Mouse (Mus musculus): Measurements from ENCODE around the gene Aplp1. TPM values are rescaled to one million over a fixed set of nuclear protein-coding genes. Genes with fewer than 3 reads are reported as not detected.

The Aplp1 gene
- polyA plus RNA-seq, 1 experiment from 2014 or later, result 33.0 TPM

DNA sequence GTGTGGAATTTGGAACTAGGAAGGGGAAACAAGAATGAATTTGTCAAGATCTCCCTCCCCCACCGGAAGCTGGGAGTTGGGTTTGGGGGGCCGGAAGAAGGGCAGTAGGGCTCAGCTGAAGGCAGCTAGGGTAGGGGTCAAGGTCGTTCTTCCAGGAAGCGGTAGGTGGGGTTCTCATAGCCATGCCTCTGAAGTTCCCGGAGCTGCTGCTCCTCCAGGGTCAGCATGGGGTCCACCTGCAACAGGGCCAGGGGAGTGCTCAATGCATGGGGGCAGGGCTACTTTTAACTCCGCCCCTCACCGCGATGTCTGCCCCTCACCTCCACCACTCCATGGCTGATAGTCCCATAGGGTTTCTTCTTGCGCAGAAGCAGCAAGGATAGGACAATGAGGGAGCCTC is 10.2 kb downstream of the Aplp1 start:
- H3K9me3 ChIP-seq (replicated peaks; ENCODE audit: control insufficient read depth, low read length), result no peaks in the 10 kb centered on the region
- no peak overlapping the region for H3K4me3 ChIP-seq (replicated peaks; ENCODE audit: low read length)
- peaks cover 6% of the 10 kb centered on the region; the same call in 1 of the 2 replicates for H3K27me3 ChIP-seq (ENCODE audit: control insufficient read depth, insufficient read depth, low read length)
- no peak for ATAC-seq (ENCODE audit: insufficient read depth, low FRiP score)
- no peaks in the 10 kb centered on the region for H3K36me3 ChIP-seq (ENCODE audit: control insufficient read depth, insufficient read depth, low read length)
- no peak overlapping the region for H3K9ac ChIP-seq (ENCODE audit: low read length)
- 42% methylated on average over 9 of the region's 9 CpGs for WGBS
- H3K27ac ChIP-seq (ENCODE audit: low read length), result no peak overlapping the region
- no peak overlapping the region for H3K4me2 ChIP-seq (ENCODE audit: low read depth, low read length)
- H3K4me1 ChIP-seq (ENCODE audit: control insufficient read depth, insufficient read depth, low read length), result no peaks in the 10 kb centered on the region

GRCm38 (mm10) chr7:30434701-30435100 is 10.6 kb downstream of the Aplp1 start:
- 62% methylated on average over 10 of the region's 10 CpGs for WGBS
- H3K27ac ChIP-seq (ENCODE audit: low read length), result no peak overlapping the region
- no peak for ATAC-seq (ENCODE audit: insufficient read depth, low FRiP score)
- no peak overlapping the region for H3K4me2 ChIP-seq (ENCODE audit: low read depth, low read length)
- H3K27me3 ChIP-seq (ENCODE audit: control insufficient read depth, insufficient read depth, low read length), result peaks cover 6% of the 10 kb centered on the region; the same call in 1 of the 2 replicates
- H3K9ac ChIP-seq (ENCODE audit: low read length), result no peak overlapping the region
- H3K36me3 ChIP-seq (ENCODE audit: control insufficient read depth, insufficient read depth, low read length), result no peaks in the 10 kb centered on the region
- no peak overlapping the region for H3K4me3 ChIP-seq (replicated peaks; ENCODE audit: low read length)
- H3K9me3 ChIP-seq (replicated peaks; ENCODE audit: control insufficient read depth, low read length), result no peaks in the 10 kb centered on the region
- H3K4me1 ChIP-seq (ENCODE audit: control insufficient read depth, insufficient read depth, low read length), result no peaks in the 10 kb centered on the region

- no peak for ATAC-seq (ENCODE audit: insufficient read depth, low FRiP score)
- H3K27me3 ChIP-seq (ENCODE audit: control insufficient read depth, insufficient read depth, low read length), result peaks cover 6% of the 10 kb centered on the region; the same call in 1 of the 2 replicates
- H3K9me3 ChIP-seq (replicated peaks; ENCODE audit: control insufficient read depth, low read length), result no peaks in the 10 kb centered on the region
- no peaks in the 10 kb centered on the region for H3K4me1 ChIP-seq (ENCODE audit: control insufficient read depth, insufficient read depth, low read length)
- H3K4me2 ChIP-seq (ENCODE audit: low read depth, low read length), result no peak overlapping the region
- no peak overlapping the region for H3K27ac ChIP-seq (ENCODE audit: low read length)
- H3K36me3 ChIP-seq (ENCODE audit: control insufficient read depth, insufficient read depth, low read length), result no peaks in the 10 kb centered on the region
- WGBS, result 2% methylated on average over 10 of the region's 10 CpGs
- H3K9ac ChIP-seq (ENCODE audit: low read length), result no peak overlapping the region
- H3K4me3 ChIP-seq (replicated peaks; ENCODE audit: low read length), result no peak overlapping the region
Measured at GRCm38 (mm10) chr7:30434238-30434637, 11.1 kb downstream of the Aplp1 start.

DNA sequence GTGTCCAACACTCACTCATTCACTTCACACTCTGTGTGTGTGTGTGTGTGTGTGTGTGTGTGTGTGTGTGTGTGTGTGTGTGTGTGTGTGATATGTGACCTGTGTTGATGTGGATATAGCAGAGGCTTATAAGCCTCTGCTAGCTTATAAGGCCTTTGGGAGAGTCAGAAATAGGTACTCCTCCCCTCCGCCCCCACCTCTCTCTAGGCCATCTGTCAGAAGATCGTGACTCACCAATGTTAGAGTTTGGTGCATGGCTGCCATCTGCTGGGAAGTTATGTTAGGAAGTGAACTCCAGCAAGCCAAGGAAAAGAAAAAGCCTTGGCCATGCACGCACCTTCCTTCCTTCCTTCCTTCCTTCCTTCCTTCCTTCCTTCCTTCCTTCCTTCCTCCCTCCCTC is 13.5 kb downstream of the Aplp1 start:
- Histone ChIP-seq H3K4me3 (replicated peaks; ENCODE audit: low read length) (no peak overlapping the region), H3K27me3 (ENCODE audit: control insufficient read depth, insufficient read depth, low read length) (peaks cover 3% of the 10 kb centered on the region; the same call in 1 of the 2 replicates), H3K4me2 (ENCODE audit: low read depth, low read length) (no peak overlapping the region), H3K9me3 (replicated peaks; ENCODE audit: control insufficient read depth, low read length) (no peaks in the 10 kb centered on the region), H3K27ac (ENCODE audit: low read length) (no peak overlapping the region), H3K9ac (ENCODE audit: low read length) (no peak overlapping the region), H3K4me1 (ENCODE audit: control insufficient read depth, insufficient read depth, low read length) (no peaks in the 10 kb centered on the region), H3K36me3 (ENCODE audit: control insufficient read depth, insufficient read depth, low read length) (0 out of 2 replicates have a peak, but pooled peaks cover 4% of the 10 kb centered on the region)
- 6% methylated on average over 3 of the region's 3 CpGs for whole genome bisulfite sequencing
- no peak for ATAC-seq (ENCODE audit: insufficient read depth, low FRiP score)

DNA sequence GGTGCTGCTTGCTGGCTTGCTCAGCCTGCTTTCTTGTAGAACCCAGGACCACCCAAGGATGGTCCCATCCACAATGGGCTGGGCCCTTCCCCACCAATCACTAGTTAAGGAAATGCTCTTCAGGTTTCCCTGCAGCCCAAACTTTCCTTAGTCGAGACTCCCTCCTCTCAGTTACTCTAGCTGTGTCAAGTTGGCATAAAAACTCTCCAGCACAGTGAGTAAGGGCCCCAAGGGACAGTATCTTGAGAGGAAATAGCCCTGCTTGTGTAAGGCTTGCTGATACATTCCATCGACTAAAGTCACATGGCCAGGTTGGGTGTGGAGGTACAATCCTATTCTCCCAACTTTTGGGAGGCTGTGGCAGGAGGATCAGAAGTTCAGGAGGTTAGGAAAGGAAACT is 15.1 kb downstream of the Aplp1 start:
- WGBS, result 36% methylated on average over 2 of the region's 2 CpGs
- H3K36me3 ChIP-seq (ENCODE audit: control insufficient read depth, insufficient read depth, low read length), result 0 out of 2 replicates have a peak, but pooled peaks cover 5% of the 10 kb centered on the region
- H3K4me3 ChIP-seq (replicated peaks; ENCODE audit: low read length), result no peak overlapping the region
- ATAC-seq (ENCODE audit: insufficient read depth, low FRiP score), result no peak
- H3K27me3 ChIP-seq (ENCODE audit: control insufficient read depth, insufficient read depth, low read length), result no peaks in the 10 kb centered on the region
- no peaks in the 10 kb centered on the region for H3K4me1 ChIP-seq (ENCODE audit: control insufficient read depth, insufficient read depth, low read length)
- no peaks in the 10 kb centered on the region for H3K9me3 ChIP-seq (replicated peaks; ENCODE audit: control insufficient read depth, low read length)
- no peak overlapping the region for H3K27ac ChIP-seq (ENCODE audit: low read length)
- no peak overlapping the region for H3K4me2 ChIP-seq (ENCODE audit: low read depth, low read length)
- H3K9ac ChIP-seq (ENCODE audit: low read length), result no peak overlapping the region

- H3K9me3 ChIP-seq (replicated peaks; ENCODE audit: control insufficient read depth, low read length), result no peaks in the 10 kb centered on the region
- no peak for ATAC-seq (ENCODE audit: insufficient read depth, low FRiP score)
- H3K27ac ChIP-seq (ENCODE audit: low read length), result no peak overlapping the region
- H3K4me2 ChIP-seq (ENCODE audit: low read depth, low read length), result no peak overlapping the region
- H3K27me3 ChIP-seq (ENCODE audit: control insufficient read depth, insufficient read depth, low read length), result no peaks in the 10 kb centered on the region
- H3K9ac ChIP-seq (ENCODE audit: low read length), result no peak overlapping the region
- H3K4me3 ChIP-seq (replicated peaks; ENCODE audit: low read length), result no peak overlapping the region
- no peaks in the 10 kb centered on the region for H3K4me1 ChIP-seq (ENCODE audit: control insufficient read depth, insufficient read depth, low read length)
- H3K36me3 ChIP-seq (ENCODE audit: control insufficient read depth, insufficient read depth, low read length), result 0 out of 2 replicates have a peak, but pooled peaks cover 5% of the 10 kb centered on the region
Measured at GRCm38 (mm10) chr7:30429327-30429726, 16.0 kb downstream of the Aplp1 start.

- ATAC-seq (ENCODE audit: insufficient read depth, low FRiP score), result no peak
- H3K9ac ChIP-seq (ENCODE audit: low read length), result peak overlapping the region; percentile 75
- peak overlapping the region; percentile 14; the same call in 1 of the 2 replicates for H3K27ac ChIP-seq (ENCODE audit: low read length)
- WGBS, result 28% methylated on average over 23 of the region's 23 CpGs
- H3K9me3 ChIP-seq (replicated peaks; ENCODE audit: control insufficient read depth, low read length), result no peaks in the 10 kb centered on the region
- 0 out of 2 replicates have a peak, but pooled peaks cover 5% of the 10 kb centered on the region for H3K36me3 ChIP-seq (ENCODE audit: control insufficient read depth, insufficient read depth, low read length)
- H3K4me2 ChIP-seq (ENCODE audit: low read depth, low read length), result peak overlapping the region; percentile 98
- peak overlapping the region; percentile 68 for H3K4me3 ChIP-seq (replicated peaks; ENCODE audit: low read length)
- H3K27me3 ChIP-seq (ENCODE audit: control insufficient read depth, insufficient read depth, low read length), result no peaks in the 10 kb centered on the region
- no peaks in the 10 kb centered on the region for H3K4me1 ChIP-seq (ENCODE audit: control insufficient read depth, insufficient read depth, low read length)
Measured at GRCm38 (mm10) chr7:30423071-30423641, 22.2 kb downstream of the Aplp1 start.

DNA sequence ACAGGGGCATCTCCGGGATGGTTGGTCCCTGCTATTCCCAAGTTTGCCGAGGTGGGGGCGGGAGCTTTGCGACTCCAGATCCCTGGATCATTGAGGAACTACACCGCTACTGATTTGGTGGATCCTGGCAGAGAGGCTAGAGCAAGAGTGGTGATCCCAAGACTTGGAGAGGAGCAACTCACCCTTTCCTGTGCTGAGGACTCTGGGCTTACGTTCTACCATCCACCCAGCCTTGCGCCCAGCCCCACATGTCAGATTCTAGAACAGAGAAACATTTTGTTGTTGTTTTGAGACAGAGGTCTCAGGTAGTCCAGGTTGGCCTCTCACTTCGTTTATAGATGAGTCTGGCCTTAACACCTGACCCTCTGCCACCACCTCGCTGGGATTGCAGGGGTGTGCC is 22.8 kb downstream of the Aplp1 start:
- 5% methylated on average over 9 of the region's 9 CpGs for WGBS
- peak overlapping the region; percentile 75 for H3K9ac ChIP-seq (ENCODE audit: low read length)
- peak overlapping the region; percentile 68 for H3K4me3 ChIP-seq (replicated peaks; ENCODE audit: low read length)
- H3K27ac ChIP-seq (ENCODE audit: low read length), result peak overlapping the region; percentile 14
- H3K9me3 ChIP-seq (replicated peaks; ENCODE audit: control insufficient read depth, low read length), result no peaks in the 10 kb centered on the region
- H3K27me3 ChIP-seq (ENCODE audit: control insufficient read depth, insufficient read depth, low read length), result no peaks in the 10 kb centered on the region
- H3K4me2 ChIP-seq (ENCODE audit: low read depth, low read length), result peak overlapping the region; percentile 98
- 0 out of 2 replicates have a peak, but pooled peaks cover 5% of the 10 kb centered on the region for H3K36me3 ChIP-seq (ENCODE audit: control insufficient read depth, insufficient read depth, low read length)
- no peak for ATAC-seq (ENCODE audit: insufficient read depth, low FRiP score)
- no peaks in the 10 kb centered on the region for H3K4me1 ChIP-seq (ENCODE audit: control insufficient read depth, insufficient read depth, low read length)

DNA sequence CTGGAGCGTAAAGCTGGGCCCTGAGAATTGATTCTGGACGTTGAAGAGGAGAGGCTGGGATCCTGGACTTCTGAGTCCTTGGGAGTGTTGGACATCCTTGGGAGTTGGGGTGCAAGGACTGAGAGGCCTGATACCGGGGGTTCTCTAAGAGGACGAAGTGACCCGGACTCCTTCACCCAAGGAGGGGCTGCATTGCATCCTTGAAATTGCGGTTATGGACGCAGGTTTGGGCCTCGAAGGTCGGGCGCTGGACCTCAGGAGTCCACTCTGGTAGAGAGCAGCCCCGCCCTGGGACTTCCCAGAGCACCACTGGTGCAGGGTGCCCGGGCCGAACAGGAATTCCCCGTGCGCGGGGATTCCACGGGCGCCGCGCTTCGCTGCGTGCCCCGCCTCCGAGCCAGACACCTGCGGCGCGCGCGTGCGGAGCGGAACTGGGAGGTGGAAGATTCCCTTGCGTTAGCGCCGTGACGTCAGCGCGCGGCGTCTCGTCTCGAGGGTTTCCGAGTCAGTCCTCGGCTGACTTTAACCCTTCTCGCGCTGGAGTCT is 23.4 kb downstream of the Aplp1 start:
- H3K9me3 ChIP-seq (replicated peaks; ENCODE audit: control insufficient read depth, low read length), result no peaks in the 10 kb centered on the region
- peak overlapping the region; percentile 68 for H3K4me3 ChIP-seq (replicated peaks; ENCODE audit: low read length)
- peak overlapping the region; percentile 61 for H3K27ac ChIP-seq (ENCODE audit: low read length)
- peak overlapping the region; percentile 75 for H3K9ac ChIP-seq (ENCODE audit: low read length)
- peak overlapping the region; percentile 98 for H3K4me2 ChIP-seq (ENCODE audit: low read depth, low read length)
- WGBS, result under 1% methylated on average over 45 of the region's 45 CpGs
- H3K4me1 ChIP-seq (ENCODE audit: control insufficient read depth, insufficient read depth, low read length), result no peaks in the 10 kb centered on the region
- H3K27me3 ChIP-seq (ENCODE audit: control insufficient read depth, insufficient read depth, low read length), result no peaks in the 10 kb centered on the region
- peak; percentile 81 for ATAC-seq (ENCODE audit: insufficient read depth, low FRiP score)
- 0 out of 2 replicates have a peak, but pooled peaks cover 2% of the 10 kb centered on the region for H3K36me3 ChIP-seq (ENCODE audit: control insufficient read depth, insufficient read depth, low read length)
